ENCODE assay signal across 9 mouse cellular contexts in the genomic region with DNA sequence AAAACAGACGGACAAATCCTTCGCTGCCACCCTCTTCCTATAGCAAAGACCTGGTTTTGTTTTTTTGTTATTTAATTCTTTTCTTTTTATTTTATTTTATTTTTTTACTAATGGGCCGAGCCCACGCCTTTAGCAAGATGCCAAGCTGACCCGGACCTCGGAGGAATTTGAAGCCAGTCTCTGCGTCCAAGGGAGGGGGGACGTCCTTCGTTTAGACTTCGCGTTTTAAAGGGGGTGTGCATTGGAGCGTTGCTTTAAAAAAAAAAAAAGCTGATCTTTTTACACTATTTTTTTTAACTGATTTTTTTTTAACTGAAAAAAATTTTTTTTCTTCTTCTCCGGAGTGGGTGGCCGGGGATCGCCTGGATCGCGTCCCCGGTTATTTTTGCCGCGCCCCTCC. TPM values are rescaled to one million over a fixed set of nuclear protein-coding genes. Genes with fewer than 3 reads are reported as not detected.
A peak's percentile ranks its signal among the peaks of the same experiment; 100 is the strongest.
DNase-seq lines count a peak whose midpoint lies in the region; ATAC-seq lines count a peak whose summit lies in the region.
"Had no signal": no experiment of that assay in that cellular context is flagged by ENCODE, and none has a peak within 500 bp of the region (broad histone marks: within the 10 kb centered on the region; RNA-seq: fewer than 3 reads in every experiment).

No protein-coding gene starts in this region.

- DNase-seq in kidney, adult 11 months: no peak
- DNase-seq in midbrain, embryonic 14.5 days: no peak
- no peak for DNase-seq in thymus, postnatal 0 days (ENCODE audit: low spot score)
- no peak for DNase-seq in retina, embryonic 14.5 days (ENCODE audit: low spot score)

- peaks cover 22% of the 10 kb centered on the region for H3K4me1 ChIP-seq in kidney, embryonic 15.5 days
- H3K4me1 ChIP-seq in embryonic facial prominence, embryonic 12.5 days: 0 out of 2 replicates have a peak, but pooled peaks cover 5% of the 10 kb centered on the region
- peaks cover 22% of the 10 kb centered on the region for H3K4me1 ChIP-seq in hindbrain, embryonic 16.5 days (ENCODE audit: control insufficient read depth, insufficient read depth, low read depth, low read length)
- peaks cover 16% of the 10 kb centered on the region for H3K4me1 ChIP-seq in midbrain, embryonic 14.5 days (ENCODE audit: control insufficient read depth, insufficient read depth, low read length)

- WGBS in kidney, embryonic 15.5 days: under 1% methylated on average over 19 of the region's 20 CpGs
- under 1% methylated on average over 20 of the region's 20 CpGs for WGBS in embryonic facial prominence, embryonic 12.5 days
- WGBS in hindbrain, embryonic 16.5 days: under 1% methylated on average over 20 of the region's 20 CpGs
- WGBS in midbrain, embryonic 14.5 days: 0% methylated on average over 20 of the region's 20 CpGs

- peak overlapping the region; percentile 99 for H3K4me2 ChIP-seq in kidney, embryonic 15.5 days
- H3K4me2 ChIP-seq in embryonic facial prominence, embryonic 12.5 days (replicated peaks): peak overlapping the region; percentile 98
- peak overlapping the region; percentile 85 for H3K4me2 ChIP-seq in hindbrain, embryonic 16.5 days (ENCODE audit: low read length)
- peak overlapping the region; percentile 81 for H3K4me2 ChIP-seq in midbrain, embryonic 14.5 days (ENCODE audit: low read length)

- peak overlapping the region; percentile 50; the same call in 1 of the 2 replicates for H3K9ac ChIP-seq in kidney, embryonic 15.5 days
- H3K9ac ChIP-seq in embryonic facial prominence, embryonic 12.5 days: peak overlapping the region; percentile 49; the same call in 1 of the 2 replicates
- peak overlapping the region; percentile 90 for H3K9ac ChIP-seq in hindbrain, embryonic 16.5 days (ENCODE audit: low read depth, low read length)
- peak overlapping the region; percentile 91 for H3K9ac ChIP-seq in midbrain, embryonic 14.5 days (replicated peaks; ENCODE audit: low read length)

- H3K27me3 ChIP-seq in kidney, embryonic 15.5 days: peaks cover 60% of the 10 kb centered on the region
- H3K27me3 ChIP-seq in embryonic facial prominence, embryonic 12.5 days: peaks cover 67% of the 10 kb centered on the region
- H3K27me3 ChIP-seq in hindbrain, embryonic 16.5 days (replicated peaks; ENCODE audit: control insufficient read depth, insufficient read depth, low read length): no peaks in the 10 kb centered on the region
- no peaks in the 10 kb centered on the region for H3K27me3 ChIP-seq in midbrain, embryonic 14.5 days (ENCODE audit: control insufficient read depth, insufficient read depth, low read length)

- ATAC-seq in kidney, embryonic 15.5 days (replicated peaks; ENCODE audit: low FRiP score): no peak
- no peak for ATAC-seq in embryonic facial prominence, embryonic 12.5 days (ENCODE audit: insufficient number of reproducible peaks, insufficient read depth, low FRiP score, low TSS enrichment)
- no peak for ATAC-seq in hindbrain, embryonic 16.5 days
- ATAC-seq in midbrain, embryonic 14.5 days (ENCODE audit: low FRiP score, low TSS enrichment): no peak
- no peak for ATAC-seq in megakaryocyte progenitor cell, adult 5-6 weeks (replicated peaks; ENCODE audit: poor library complexity)

- H3K27ac ChIP-seq in kidney, embryonic 15.5 days: no peak overlapping the region
- no peak overlapping the region for H3K27ac ChIP-seq in embryonic facial prominence, embryonic 12.5 days
- peak overlapping the region; percentile 82 for H3K27ac ChIP-seq in hindbrain, embryonic 16.5 days (ENCODE audit: low read depth, low read length)
- peak overlapping the region; percentile 91 for H3K27ac ChIP-seq in midbrain, embryonic 14.5 days (replicated peaks; ENCODE audit: low read depth, low read length)

- peak overlapping the region; percentile 62 for H3K4me3 ChIP-seq in kidney, embryonic 15.5 days (replicated peaks)
- peak overlapping the region; percentile 57 for H3K4me3 ChIP-seq in embryonic facial prominence, embryonic 12.5 days
- peak overlapping the region; percentile 78 for H3K4me3 ChIP-seq in hindbrain, embryonic 16.5 days (ENCODE audit: low read length)
- peak overlapping the region; percentile 76 for H3K4me3 ChIP-seq in midbrain, embryonic 14.5 days (replicated peaks; ENCODE audit: low read depth, low read length)

- 0 out of 2 replicates have a peak, but pooled peaks cover 6% of the 10 kb centered on the region for H3K9me3 ChIP-seq in kidney, embryonic 15.5 days (replicated peaks)
- peaks cover 3% of the 10 kb centered on the region; the same call in 1 of the 2 replicates for H3K9me3 ChIP-seq in embryonic facial prominence, embryonic 12.5 days
- no peaks in the 10 kb centered on the region for H3K9me3 ChIP-seq in hindbrain, embryonic 16.5 days (ENCODE audit: control insufficient read depth, low read length)
- no peaks in the 10 kb centered on the region for H3K9me3 ChIP-seq in midbrain, embryonic 14.5 days (ENCODE audit: control insufficient read depth, low read length)

- H3K36me3 ChIP-seq in kidney, embryonic 15.5 days: no peaks in the 10 kb centered on the region
- no peaks in the 10 kb centered on the region for H3K36me3 ChIP-seq in embryonic facial prominence, embryonic 12.5 days
- H3K36me3 ChIP-seq in hindbrain, embryonic 16.5 days (ENCODE audit: control insufficient read depth, insufficient read depth, low read length): 0 out of 2 replicates have a peak, but pooled peaks cover 2% of the 10 kb centered on the region
- no peaks in the 10 kb centered on the region for H3K36me3 ChIP-seq in midbrain, embryonic 14.5 days (ENCODE audit: control insufficient read depth, insufficient read depth, low read length)

RNA-seq across cellular contexts. Expression of a gene that starts 26.7 kb away (rescaled TPM):
- polyA plus RNA-seq in kidney, embryonic 15.5 days (2015; fragmentation: Nextera tagmentation; extraction: Ambion mirVana): 2.2 and 4.0 TPM in 2 replicates
- polyA plus RNA-seq in embryonic facial prominence, embryonic 12.5 days (2016; fragmentation: Nextera tagmentation; extraction: Ambion mirVana): 9.4 and 11.0 TPM in 2 replicates
- polyA plus RNA-seq in hindbrain, embryonic 16.5 days (2015; fragmentation: Nextera tagmentation; extraction: Ambion mirVana): 15.7 and 17.1 TPM in 2 replicates
- polyA plus RNA-seq in midbrain, embryonic 14.5 days (2014; fragmentation: Nextera tagmentation; extraction: Ambion mirVana): 13.8 and 16.1 TPM in 2 replicates
- polyA plus RNA-seq in thymus, postnatal 0 days (2015; fragmentation: Nextera tagmentation; extraction: Ambion mirVana): 1.6 and 2.3 TPM in 2 replicates
- total RNA-seq in megakaryocyte progenitor cell, adult 5-6 weeks (2015): 1.8 and 3.3 TPM in 2 replicates
- 0.21 and 1.6 TPM in 2 replicates for total RNA-seq in megakaryocyte progenitor cell, adult 5-6 weeks (2017)
- total RNA-seq: monocyte, adult 5-6 weeks had no signal

Comparison
In these comparisons a context has a peak if more than half of its experiments do, and no peak if none do; other contexts are left out.
1. H3K27ac ChIP-seq: peak in hindbrain, embryonic 16.5 days (single experiment) and midbrain, embryonic 14.5 days (single experiment); none in kidney, embryonic 15.5 days (single experiment) and embryonic facial prominence, embryonic 12.5 days (single experiment).
2. Peak in every context shown above with its lines, with median percentiles within 50 percentile points of each other: H3K4me2 ChIP-seq, H3K4me3 ChIP-seq and H3K9ac ChIP-seq.